ENCODE assay signal across 9 mouse cellular contexts in the genomic region with DNA sequence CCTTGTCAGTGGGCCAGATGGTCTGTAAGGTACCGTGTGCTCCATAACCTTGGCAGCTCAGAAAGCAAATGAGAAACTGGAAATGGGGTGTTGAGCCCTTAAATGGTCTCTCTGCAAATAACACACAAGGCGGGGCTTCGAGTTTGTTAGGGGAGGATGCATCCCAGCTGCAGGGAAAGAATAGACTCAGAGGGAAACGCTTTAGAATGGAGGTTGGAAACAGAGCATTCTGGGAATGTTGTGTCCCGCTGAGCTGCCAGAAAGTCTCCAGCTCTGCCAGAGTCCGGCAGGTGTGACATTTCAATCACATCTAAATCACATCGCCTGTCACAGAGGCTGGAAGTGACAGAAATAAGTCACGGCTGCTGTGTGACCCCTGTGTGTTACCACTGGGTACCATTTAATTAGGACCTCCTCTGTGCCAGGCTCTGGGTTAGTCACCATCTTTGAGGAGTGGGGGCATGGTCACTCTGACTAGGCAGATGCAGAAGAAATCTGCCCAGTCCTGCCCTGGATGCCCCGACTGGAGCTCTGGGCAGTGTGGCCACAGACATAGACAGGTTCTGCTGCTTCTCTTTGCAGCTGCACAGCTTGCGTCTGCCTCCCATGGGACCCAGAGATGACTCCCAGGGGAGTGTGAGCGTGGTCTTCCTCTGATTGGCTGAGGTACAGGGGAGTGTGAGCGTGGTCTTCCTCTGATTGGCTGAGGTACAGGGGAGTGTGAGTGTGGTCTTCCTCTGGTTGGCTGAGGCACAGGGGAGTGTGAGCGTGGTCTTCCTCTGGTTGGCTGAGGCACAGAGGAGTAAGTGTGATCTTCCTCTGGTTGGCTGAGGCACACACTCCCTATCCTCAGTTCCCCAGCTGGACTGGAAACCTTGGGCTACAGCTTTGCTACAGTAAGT. TPM values are rescaled to one million over a fixed set of nuclear protein-coding genes. Genes with fewer than 3 reads are reported as not detected.
DNase-seq lines count a peak whose midpoint lies in the region; ATAC-seq and TF ChIP-seq lines count a peak whose summit lies in the region.
"Had no signal": no experiment of that assay in that cellular context is flagged by ENCODE, and none has a peak within 500 bp of the region (broad histone marks: within the 10 kb centered on the region; RNA-seq: fewer than 3 reads in every experiment).

No protein-coding gene starts in this region.

- ATAC-seq in liver, embryonic 12.5 days = 0 out of 2 replicates have a peak, but pooled peaks have one; percentile 21
- ATAC-seq in liver, embryonic 11.5 days (replicated peaks; ENCODE audit: low FRiP score) = no peak

- peaks cover 12% of the 10 kb centered on the region; the same call in 1 of the 2 replicates for H3K36me3 ChIP-seq in liver, embryonic 12.5 days
- H3K36me3 ChIP-seq in liver, embryonic 11.5 days (ENCODE audit: control insufficient read depth, insufficient read depth, low read length) = no peaks in the 10 kb centered on the region

- no peaks in the 10 kb centered on the region for H3K27me3 ChIP-seq in liver, embryonic 12.5 days (replicated peaks)
- no peaks in the 10 kb centered on the region for H3K27me3 ChIP-seq in liver, embryonic 11.5 days (replicated peaks; ENCODE audit: control insufficient read depth, insufficient read depth, low read length)
- H3K27me3 ChIP-seq in cerebellum, adult 2 months (ENCODE audit: control insufficient read depth, insufficient read depth, low read length) = no peaks in the 10 kb centered on the region

- H3K4me3 ChIP-seq in liver, embryonic 12.5 days = no peak overlapping the region
- no peak overlapping the region for H3K4me3 ChIP-seq in liver, embryonic 11.5 days (ENCODE audit: low read depth, low read length)
- H3K4me3 ChIP-seq in lung, adult 2 months (replicated peaks; ENCODE audit: extremely low read depth, low read depth, low read length) = no peak overlapping the region
- H3K4me3 ChIP-seq in cerebellum, adult 2 months (replicated peaks; ENCODE audit: insufficient read depth, low read depth, low read length) = no peak overlapping the region
- H3K4me3 ChIP-seq: megakaryocyte, embryonic 14.5 days had no signal

- H3K4me2 ChIP-seq in liver, embryonic 12.5 days = no peak overlapping the region
- H3K4me2 ChIP-seq in liver, embryonic 11.5 days = no peak overlapping the region

- H3K27ac ChIP-seq in liver, embryonic 12.5 days = no peak overlapping the region
- no peak overlapping the region for H3K27ac ChIP-seq in liver, embryonic 11.5 days (ENCODE audit: low read depth, low read length)
- H3K27ac ChIP-seq in cerebellum, adult 2 months (ENCODE audit: insufficient read depth, low read length) = no peak overlapping the region

- no peaks in the 10 kb centered on the region for H3K9me3 ChIP-seq in liver, embryonic 12.5 days (replicated peaks)
- no peaks in the 10 kb centered on the region for H3K9me3 ChIP-seq in liver, embryonic 11.5 days (ENCODE audit: control insufficient read depth, low read length)

- no peak for DNase-seq in liver, embryonic 11.5 days (ENCODE audit: low spot score)
- peak; percentile 35 for DNase-seq in gastrocnemius, postnatal 10 days
- peak; percentile 29 for DNase-seq in lung, adult 2 months
- peak; percentile 40 for DNase-seq in skeletal muscle tissue, adult 2 months (ENCODE audit: low read depth, low spot score)
- DNase-seq in urinary bladder, postnatal 10 days (ENCODE audit: low spot score) = no peak
- no peak for DNase-seq in thymus, postnatal 14 days
- no peak for DNase-seq in cerebellum, adult 2 months

- TF ChIP-seq POLR2A in lung, adult 2 months (IDR thresholded peaks at IDR 0.05; ENCODE audit: borderline replicate concordance, extremely low read depth, low read depth, low read length) = no peak
- no peak for TF ChIP-seq POLR2A in cerebellum, adult 2 months (IDR thresholded peaks at IDR 0.05; ENCODE audit: borderline replicate concordance, insufficient read depth, low read length)

- no peak overlapping the region for H3K9ac ChIP-seq in liver, embryonic 12.5 days
- no peak overlapping the region for H3K9ac ChIP-seq in liver, embryonic 11.5 days (ENCODE audit: low read depth, low read length)

- TF ChIP-seq CTCF in lung, adult 2 months (IDR thresholded peaks at IDR 0.05; ENCODE audit: insufficient read depth, low read length) = no peak
- TF ChIP-seq CTCF in cerebellum, adult 2 months (IDR thresholded peaks at IDR 0.05; ENCODE audit: borderline replicate concordance, insufficient read depth, low read depth, low read length) = no peak

- no peaks in the 10 kb centered on the region for H3K4me1 ChIP-seq in liver, embryonic 12.5 days
- no peaks in the 10 kb centered on the region for H3K4me1 ChIP-seq in liver, embryonic 11.5 days (replicated peaks; ENCODE audit: control insufficient read depth, insufficient read depth, low read length)
- H3K4me1 ChIP-seq in lung, adult 2 months (ENCODE audit: control insufficient read depth, insufficient read depth, low read length) = peaks cover 5% of the 10 kb centered on the region; the same call in 1 of the 2 replicates
- no peaks in the 10 kb centered on the region for H3K4me1 ChIP-seq in cerebellum, adult 2 months (ENCODE audit: control insufficient read depth, insufficient read depth, low read length)

- 70% methylated on average over 13 of the region's 13 CpGs for WGBS in liver, embryonic 12.5 days (ENCODE audit: insufficient replicate concordance)
- 67% methylated on average over 13 of the region's 13 CpGs for WGBS in liver, embryonic 11.5 days
- WGBS in lung, adult 2 months = 56% methylated on average over 13 of the region's 13 CpGs
- 34% methylated on average over 13 of the region's 13 CpGs for WGBS in cerebellum, adult 2 months

RNA-seq across cellular contexts. Expression of gene Cracr2a, which starts 53.2 kb away (rescaled TPM):
- 1.3 and 1.7 TPM in 2 replicates for polyA plus RNA-seq in liver, embryonic 12.5 days (2016; fragmentation: Nextera tagmentation; extraction: Ambion mirVana)
- polyA plus RNA-seq in liver, embryonic 11.5 days (2014; fragmentation: Nextera tagmentation; extraction: Ambion mirVana) = 1.8 TPM in 2 replicates
- 1 to 10 TPM; 1.5 to 1.7 TPM for total RNA-seq in gastrocnemius, postnatal 10 days (2021)
- polyA plus RNA-seq in lung, adult 2 months (2012; rRNA removed) = 10.2 and 12.7 TPM in 2 replicates
- 0.62 and 0.63 TPM in 2 replicates for polyA plus RNA-seq in cerebellum, adult 2 months (2012; rRNA removed)

Comparison
In these comparisons a context has a peak if more than half of its experiments do, and no peak if none do; other contexts are left out.
1. DNase-seq: peak in gastrocnemius, postnatal 10 days (single experiment), lung, adult 2 months (single experiment) and skeletal muscle tissue, adult 2 months (single experiment); none in liver, embryonic 11.5 days (single experiment), urinary bladder, postnatal 10 days (single experiment), thymus, postnatal 14 days (single experiment) and cerebellum, adult 2 months (0 of 2).